Mouse (Mus musculus) erythroid progenitor cell, adult 5-6 weeks (primary cell): ENCODE results near the gene Kcnc4. TPM values are rescaled to one million over a fixed set of nuclear protein-coding genes. Genes with fewer than 3 reads are reported as not detected.

Source experiments
- ATAC-seq: replicated peaks from 2 replicates; pipeline ENCODE4 v1.8.0; 2016; ENCODE audit warnings: moderate number of reproducible peaks, mild to moderate bottlenecking, moderate TSS enrichment, inconsistent platforms; ENCODE audit not compliant: poor library complexity, low FRiP score, severe bottlenecking
- total RNA-seq, 2 experiments: library from RNA; stranded (forward) in 1 of 2; stranded (reverse) in 1 of 2; fragments of 150-400 nt in 1 of 2; fragments of 186-747, 209-891 nt in 1 of 2; gene quantifications; 2 replicates each; pipeline versions ENCODE4 v1.2.3 to v1.2.4; 2015 to 2017; ENCODE audit warnings: low replicate concordance in 2 of 2

Gene Kcnc4
- total RNA-seq (2015; ENCODE audit: low replicate concordance), result not detected in 2 replicates
- not detected in 2 replicates for total RNA-seq (2017; ENCODE audit: low replicate concordance)

GRCm38 (mm10) chr3:107459196-107459772 is at the start of gene Kcnc4:
Gene Kcnc4 (minus strand): TSS chr3:107459552.
- ATAC-seq, result no peak

DNA sequence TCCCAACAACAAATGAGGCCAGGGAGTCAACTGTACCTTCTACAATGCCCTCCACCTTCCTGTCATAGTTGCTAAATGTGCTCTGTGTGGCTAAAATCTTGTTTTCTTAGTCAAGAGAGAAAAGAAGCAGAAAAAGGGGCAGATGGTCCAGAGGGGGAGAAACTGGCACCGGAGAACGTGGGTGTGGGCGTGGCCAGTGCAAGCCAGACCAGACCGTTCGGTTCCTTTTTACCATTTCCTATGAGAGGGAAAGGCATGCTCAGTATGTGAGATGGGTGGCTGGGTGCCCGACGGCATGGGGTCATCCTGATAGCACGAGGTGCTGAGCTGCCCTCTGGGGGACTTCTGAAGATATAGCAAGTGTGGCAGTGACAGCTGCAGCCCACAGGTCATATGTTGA is 49.3 kb upstream of the Kcnc4 start:
- ATAC-seq, result no peak

GRCm38 (mm10) chr3:107507966-107508365 is 48.6 kb upstream of the Kcnc4 start:
- ATAC-seq, result no peak

- no peak for ATAC-seq
Measured at GRCm38 (mm10) chr3:107506531-107506930, 47.2 kb upstream of the Kcnc4 start.

DNA sequence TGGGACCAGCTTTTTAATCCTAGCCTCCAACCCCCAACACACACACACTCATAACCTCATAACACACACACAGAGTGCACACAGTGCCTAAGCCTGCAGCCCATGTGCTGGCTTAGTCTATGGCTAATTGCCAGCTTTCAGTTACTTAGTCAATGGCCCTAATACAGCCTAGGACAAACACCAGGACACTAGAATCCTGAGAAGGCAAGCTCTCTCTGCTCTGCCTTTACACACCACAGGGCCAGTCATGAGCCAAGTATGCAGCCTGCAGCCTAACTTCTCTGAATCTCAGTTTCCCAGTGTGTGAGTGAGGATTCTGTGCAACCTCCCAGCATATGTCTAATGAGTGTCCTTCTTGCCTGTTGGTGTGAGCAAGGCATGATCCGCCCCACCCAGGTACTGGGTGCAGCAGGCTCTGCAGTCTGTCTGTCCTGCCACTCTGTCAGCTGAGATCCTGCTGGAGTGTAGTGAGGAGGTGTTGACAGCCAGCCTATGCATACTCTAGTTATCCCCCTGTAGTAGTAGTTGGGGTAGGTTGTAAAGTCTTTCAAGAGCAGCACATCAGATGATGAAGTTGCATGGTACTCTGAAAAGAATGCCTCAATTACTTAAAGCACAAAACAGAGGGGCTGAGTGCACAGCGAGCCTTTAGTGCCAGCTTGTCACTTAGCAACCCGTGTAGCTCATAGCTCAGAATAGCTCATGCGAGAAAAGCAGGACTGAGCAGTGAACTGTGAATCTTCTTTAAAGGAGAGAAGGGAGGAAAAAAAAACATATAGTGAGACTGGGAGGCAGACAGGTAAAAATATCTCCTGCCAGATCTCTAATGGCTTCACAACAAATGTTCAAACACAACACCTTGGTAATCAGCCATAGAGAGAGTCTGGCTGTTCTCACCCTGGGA is 46.4 kb upstream of the Kcnc4 start:
- ATAC-seq, result no peak

GRCm38 (mm10) chr3:107504542-107504941 is 45.2 kb upstream of the Kcnc4 start:
- no peak for ATAC-seq

DNA sequence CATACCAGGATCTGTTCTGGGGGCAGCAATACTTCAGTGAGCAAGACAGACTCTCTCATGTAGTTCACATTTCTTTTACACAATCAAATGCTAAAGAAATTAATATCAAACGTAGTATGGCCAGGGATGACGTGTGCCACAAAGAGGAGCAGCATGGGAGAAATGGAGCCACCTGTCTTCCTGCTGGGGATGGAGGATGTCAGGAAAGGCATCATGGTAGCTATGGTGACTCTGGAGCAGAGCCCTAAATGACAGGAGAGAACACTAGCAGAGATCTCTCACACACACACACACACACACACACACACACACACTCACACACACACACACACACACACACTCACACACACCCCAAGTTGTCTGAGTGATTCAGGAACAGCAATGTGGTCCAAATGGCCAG is 44.4 kb upstream of the Kcnc4 start:
- no peak for ATAC-seq

DNA sequence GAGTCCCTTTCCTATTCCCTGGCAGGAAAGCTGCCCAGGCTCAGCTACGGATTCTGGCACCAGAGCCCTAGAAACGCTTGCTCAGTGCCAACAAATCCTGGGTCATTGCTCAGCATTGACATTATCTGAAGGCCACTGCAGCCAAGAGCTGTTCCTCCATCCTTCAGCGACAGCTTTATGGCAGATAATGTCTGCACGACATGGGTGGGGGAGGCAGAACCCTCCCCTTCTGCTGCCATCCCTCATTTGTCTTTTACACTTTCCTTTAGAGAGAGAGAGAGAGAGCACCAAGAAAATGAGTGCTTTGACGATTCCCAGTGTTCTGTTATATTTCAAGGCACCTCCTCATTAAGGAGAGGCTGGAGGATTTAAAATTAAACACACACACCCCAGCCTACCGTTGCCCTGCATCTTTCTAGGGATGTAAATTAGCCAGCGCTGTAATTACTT is 42.4 kb upstream of the Kcnc4 start:
- ATAC-seq, result no peak

DNA sequence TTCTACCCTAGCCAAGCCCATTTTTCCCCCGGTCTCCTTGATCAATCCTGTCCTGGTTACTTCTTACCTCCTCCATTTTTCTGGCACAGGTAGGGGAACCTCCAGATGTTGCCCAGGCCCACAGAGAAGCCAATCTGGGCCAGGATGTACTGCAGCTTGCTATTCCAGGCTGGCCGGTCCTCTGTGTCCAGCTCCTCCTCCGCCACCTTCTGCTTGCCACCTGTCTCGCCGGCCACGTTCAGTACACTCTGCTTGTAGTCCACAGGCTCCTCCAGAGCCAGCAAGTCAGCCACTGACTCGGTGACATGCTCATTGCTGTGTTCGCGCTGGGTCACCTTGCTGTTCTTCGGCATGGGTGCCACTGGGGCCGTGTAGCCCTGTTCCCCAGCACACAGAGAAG is 40.9 kb upstream of the Kcnc4 start:
- ATAC-seq, result no peak

DNA sequence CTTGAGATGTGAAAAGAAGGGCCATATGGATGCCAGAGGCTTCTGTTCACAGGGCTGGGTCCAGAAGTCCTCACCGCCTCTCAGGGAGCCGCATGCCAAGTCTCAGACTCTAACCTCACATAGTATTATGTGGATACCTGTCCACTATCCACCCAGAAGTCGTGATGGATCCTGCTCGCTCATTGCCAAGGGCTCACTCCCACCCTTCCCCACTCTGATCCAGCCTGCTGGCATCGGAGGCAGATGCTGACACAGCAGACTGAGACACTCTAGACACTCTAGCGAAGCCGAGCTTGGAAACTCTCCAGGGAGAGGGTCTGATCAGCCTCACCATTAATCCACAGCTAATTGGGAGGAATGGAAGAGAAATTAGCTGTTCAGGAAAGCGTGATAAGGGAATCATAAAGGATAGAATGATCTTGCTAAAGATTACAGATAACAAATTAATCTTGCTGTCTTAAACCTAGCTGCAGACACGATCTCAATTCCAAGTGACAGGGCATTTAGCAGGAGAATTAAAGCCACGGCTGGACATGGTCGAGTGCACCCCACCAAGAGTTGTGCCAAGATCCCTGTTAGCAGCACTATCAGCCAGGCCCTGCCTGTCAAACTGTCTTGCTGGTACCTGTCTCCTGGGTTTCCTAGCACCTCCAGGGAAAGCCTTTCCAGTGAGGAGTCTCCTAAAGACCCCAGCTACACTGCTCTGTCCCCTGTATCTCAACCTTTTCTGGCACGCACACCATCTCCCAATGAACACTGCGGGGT is 36.9 kb upstream of the Kcnc4 start:
- ATAC-seq, result no peak

DNA sequence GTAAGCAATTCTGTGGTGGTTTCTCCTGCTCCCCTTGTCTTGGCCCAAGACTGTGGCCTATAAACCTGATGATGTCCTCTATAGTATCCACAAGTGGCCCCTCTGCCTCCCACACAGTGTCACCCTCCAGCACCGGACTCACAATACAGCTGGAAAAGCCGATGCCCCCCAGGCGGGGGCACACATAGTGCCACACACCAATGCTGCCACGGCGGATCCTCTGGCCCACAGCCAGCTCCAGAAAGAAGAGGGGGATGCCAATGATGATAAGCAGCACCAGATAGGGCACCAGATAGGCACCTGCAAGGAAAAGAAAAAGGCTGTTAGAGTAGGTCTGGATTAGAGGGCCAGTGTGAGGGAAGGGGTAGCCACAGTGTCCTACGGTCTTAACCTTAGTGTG is 36.2 kb upstream of the Kcnc4 start:
- no peak for ATAC-seq

DNA sequence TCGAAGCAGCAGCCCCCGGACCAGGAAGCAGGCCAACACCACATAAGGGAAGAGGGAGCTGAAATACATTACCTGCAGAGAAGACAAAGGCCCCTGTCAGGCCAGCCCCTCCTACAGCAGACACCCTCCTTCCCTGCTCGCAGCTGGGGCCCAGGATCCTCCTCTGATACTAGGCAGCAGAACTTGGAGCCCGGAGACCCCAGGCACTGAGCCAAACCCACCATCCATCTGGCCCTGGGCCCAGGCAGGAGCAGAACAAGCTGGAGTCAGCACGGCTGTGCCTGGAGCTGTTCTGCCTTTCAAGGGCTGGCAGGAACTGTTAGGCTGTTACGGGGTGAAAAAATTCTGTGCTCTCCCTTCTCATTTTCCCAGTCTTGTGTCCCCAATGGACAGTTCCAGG is 32.1 kb upstream of the Kcnc4 start:
- ATAC-seq, result no peak

- ATAC-seq, result no peak
Measured at GRCm38 (mm10) chr3:107488637-107489036, 29.3 kb upstream of the Kcnc4 start.

DNA sequence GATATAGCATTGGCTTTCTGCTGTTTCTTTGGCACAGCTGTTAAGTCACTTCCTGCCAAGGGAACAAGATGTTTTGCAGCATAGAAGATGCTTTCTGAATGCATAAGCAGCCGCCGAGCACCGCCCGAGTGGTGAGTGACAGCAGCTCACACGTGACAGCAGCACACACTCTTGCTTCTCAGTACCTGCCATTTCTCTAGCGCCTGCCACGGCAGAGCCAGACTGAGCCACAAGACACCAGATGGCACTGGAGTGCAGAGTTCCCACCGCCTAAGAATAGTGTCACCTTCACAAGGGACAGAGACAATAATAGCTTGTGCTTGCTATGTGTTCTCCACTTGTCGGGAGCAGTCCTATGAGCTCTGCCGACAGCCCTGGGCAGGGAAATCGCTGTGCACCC is 23.9 kb upstream of the Kcnc4 start:
- ATAC-seq, result no peak

DNA sequence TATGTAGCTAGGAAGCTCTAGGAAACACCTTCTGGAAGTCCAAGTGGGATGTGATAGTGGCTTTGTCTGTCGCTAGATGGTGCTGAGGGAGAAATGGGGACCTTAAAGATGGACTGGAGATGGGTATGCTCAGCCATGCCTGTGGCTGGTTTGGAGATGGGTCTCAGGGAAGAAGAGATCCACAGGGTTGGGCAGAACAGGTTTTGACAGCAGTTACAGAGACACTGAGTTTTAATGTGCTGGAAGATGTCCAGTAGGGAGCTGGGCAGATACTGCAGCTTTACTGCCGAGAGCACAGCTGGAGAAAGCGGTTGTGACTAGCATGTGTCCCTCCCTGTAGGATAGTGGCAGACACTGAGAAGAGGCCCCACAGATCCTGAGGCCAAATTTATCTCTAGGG is 21.3 kb upstream of the Kcnc4 start:
- ATAC-seq, result no peak

DNA sequence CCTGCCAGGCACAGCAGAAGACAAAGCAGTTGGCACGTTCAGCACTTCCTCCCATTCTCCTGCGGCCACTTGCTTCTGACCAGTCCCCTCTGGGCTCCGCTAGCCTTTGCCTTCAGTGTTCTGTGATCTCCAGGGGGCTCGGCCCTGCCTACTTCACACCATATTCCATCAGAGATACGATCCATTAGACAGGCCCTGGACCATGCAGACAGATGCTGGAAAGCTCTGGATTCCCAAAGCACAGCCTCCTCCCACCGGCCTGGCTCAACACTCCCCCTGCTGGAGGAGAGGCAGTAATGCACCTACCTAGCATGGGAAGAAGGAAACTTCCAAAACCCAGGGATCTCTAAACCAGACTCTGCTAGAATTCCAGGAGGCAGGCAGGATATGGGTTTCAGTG is 12.8 kb upstream of the Kcnc4 start:
- 0 out of 2 replicates have a peak, but pooled peaks have one; percentile 27 for ATAC-seq

DNA sequence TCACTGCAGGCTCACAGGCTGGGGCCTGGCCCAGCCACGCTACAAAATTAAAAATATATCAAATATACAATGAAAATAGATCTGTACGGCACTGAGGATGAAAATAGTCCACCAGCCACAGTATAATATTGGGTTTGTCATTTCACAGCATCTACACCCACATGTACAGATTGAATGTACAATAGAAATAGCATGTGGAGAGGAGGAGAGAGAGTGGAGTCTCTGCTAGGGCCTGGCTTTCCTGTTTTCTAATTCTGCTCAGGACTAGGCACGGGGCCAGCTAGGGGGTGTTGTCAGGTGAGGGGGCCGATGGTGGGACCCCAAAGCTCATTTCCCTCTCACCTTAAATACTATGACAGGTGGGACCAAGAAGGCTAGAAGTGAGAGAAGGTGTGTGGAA is 9.7 kb upstream of the Kcnc4 start:
- ATAC-seq, result no peak

GRCm38 (mm10) chr3:107468106-107468505 is 8.8 kb upstream of the Kcnc4 start:
- no peak for ATAC-seq

- ATAC-seq, result no peak
Measured at GRCm38 (mm10) chr3:107466577-107466976, 7.2 kb upstream of the Kcnc4 start.

GRCm38 (mm10) chr3:107462160-107462559 is 2.8 kb upstream of the Kcnc4 start:
- ATAC-seq, result no peak
